Mouse (Mus musculus) left cerebral cortex, adult 2 months (tissue): ENCODE results near the gene Mcrip1. TPM values are rescaled to one million over a fixed set of nuclear protein-coding genes. Genes with fewer than 3 reads are reported as not detected.
A peak's percentile ranks its signal among the peaks of the same experiment; 100 is the strongest.
"Not testable (repeated sequence)": the region's sequence is repeated elsewhere in the genome, so short reads cannot be mapped to it uniquely, and the experiment has no call there.

Source experiments
- DNase-seq, 2 experiments: peaks; one replicate each; pipeline ENCODE4 v3.0.0; 2021 to 2022; ENCODE audit warnings: low spot score in 2 of 2, mixed read lengths in 1 of 2; ENCODE audit errors: extremely low spot score in 1 of 2
- H3K27ac ChIP-seq: fragments of 200-600 bp; 2 replicates; pipeline ENCODE4 v1.8.1; 2022
- H3K4me3 ChIP-seq: fragments of 200-600 bp; 2 replicates; pipeline ENCODE4 v1.8.1; 2022
- CTCF ChIP-seq: fragments of 200-600 bp; IDR thresholded peaks from 2 replicates; pipeline ENCODE4 v1.8.1; 2022; ENCODE audit warnings: antibody characterized with exemption, mild to moderate bottlenecking, moderate library complexity
- intact Hi-C: fragments of 180-260 bp; cut with DNase I; formaldehyde crosslinking; loops from one replicate; pipeline ENCODE4 v1.15.1; 2025
- long read RNA-seq, 2 experiments: library from polyadenylated mRNA; stranded (forward); transcript quantifications; one replicate each; pipeline ENCODE4 v2.0.0; 2021; ENCODE audit warnings: borderline mapping rate in 2 of 2
- total RNA-seq, 2 experiments: library from RNA; stranded (reverse); gene quantifications; 2 replicates each; pipeline ENCODE4 v1.2.3; 2021

The Mcrip1 gene
- total RNA-seq: 10 to 100 TPM; 68.3 to 83.2 TPM
- long read RNA-seq, experiment 1, transcript Mcrip1-201 (5 exons, 1,205 nt): major isoform, 97 of 110 reads
- long read RNA-seq, experiment 1, partial matches to known transcripts: 9 of 110 reads
- long read RNA-seq, experiment 1, other reads (novel, unspliced or antisense): 2 of 110 reads
- long read RNA-seq, experiment 2, transcript Mcrip1-201 (5 exons, 1,205 nt): major isoform, 41 of 52 reads
- long read RNA-seq, experiment 2, partial matches to known transcripts: 3 of 52 reads
- long read RNA-seq, experiment 2, other reads (novel, unspliced or antisense): 6 of 52 reads

DNA sequence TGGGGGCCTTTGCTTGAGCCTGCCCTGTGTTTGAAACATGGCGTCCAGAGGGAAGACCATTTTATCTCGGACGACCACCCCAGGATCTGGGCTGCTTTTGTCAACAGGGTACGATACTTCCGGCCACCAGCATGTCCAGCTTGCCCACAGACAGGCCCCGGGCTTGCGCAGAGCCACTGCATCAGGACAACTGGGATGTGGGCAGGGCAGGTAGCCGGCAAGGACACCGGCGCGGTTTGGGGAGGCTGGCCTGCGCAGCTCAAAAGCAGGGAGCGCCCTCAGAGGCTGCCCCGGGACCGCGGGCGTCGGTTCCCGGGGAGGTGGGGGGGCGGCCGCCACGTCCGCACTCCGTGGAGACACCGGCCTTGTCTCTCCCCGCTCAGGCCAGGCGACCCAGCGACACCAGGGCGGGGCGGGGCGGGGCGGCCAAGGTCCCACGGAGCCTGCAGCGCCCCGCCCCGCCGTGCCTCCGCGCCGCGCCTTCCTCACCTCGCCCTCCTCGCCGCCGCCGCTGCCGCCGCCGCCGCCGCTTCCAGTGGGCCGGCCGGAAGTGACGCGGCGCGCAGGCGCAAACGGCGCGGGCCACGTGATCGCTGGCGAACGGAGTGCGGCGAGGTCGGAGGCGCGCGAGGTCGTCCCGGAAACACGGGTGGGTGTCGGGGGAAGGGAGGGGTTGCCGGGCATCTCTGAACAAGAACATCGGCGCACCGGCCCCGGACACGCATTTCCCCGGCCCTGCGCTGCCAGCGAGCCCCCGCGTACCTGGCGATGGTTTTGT, at the start of gene Mcrip1:
Mcrip1 (minus strand) TSS at position 560 of the 778 bp plus-strand sequence.
- Histone ChIP-seq H3K4me3 (peak within 1 kb of the TSS; percentile 89), H3K27ac (peak within 1 kb of the TSS; percentile 93)
- no peak for TF ChIP-seq CTCF
- DNase-seq: peak; percentile 94 to 95
- intact Hi-C loops: loop anchor here (2.0 kb wide), 1 partner anchor 31 kb away; no protein-coding TSS in a partner anchor

DNA sequence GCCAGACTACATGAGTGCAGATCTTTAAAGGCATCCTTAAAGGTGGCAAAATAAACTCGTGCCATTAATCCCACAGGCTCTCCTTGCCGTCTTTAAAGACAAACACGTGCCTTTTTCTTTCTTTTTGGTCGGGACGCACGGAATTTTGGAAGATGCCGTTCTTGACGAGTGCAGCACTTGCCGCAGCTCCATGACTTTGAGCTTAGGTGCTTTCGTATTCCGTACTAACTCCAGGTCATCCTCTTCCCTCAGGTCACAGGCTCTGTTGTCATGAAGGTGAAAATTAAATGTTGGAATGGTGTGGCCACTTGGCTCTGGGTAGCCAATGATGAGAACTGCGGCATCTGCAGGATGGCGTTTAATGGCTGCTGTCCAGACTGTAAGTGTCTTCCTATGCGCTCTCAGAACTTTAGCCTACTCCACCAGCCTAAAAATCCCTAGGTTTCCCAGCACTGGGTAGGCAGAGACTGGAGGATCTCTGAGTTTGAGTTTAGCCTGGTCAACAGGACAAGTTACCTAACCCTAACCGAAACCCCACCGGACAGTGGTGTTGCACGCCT, 49.5 kb upstream of the Mcrip1 start:
- intact Hi-C loops: no loop called here
- TF ChIP-seq CTCF: no peak
- no peak overlapping the region; the same call in 1 of the 2 replicates for H3K27ac ChIP-seq

DNA sequence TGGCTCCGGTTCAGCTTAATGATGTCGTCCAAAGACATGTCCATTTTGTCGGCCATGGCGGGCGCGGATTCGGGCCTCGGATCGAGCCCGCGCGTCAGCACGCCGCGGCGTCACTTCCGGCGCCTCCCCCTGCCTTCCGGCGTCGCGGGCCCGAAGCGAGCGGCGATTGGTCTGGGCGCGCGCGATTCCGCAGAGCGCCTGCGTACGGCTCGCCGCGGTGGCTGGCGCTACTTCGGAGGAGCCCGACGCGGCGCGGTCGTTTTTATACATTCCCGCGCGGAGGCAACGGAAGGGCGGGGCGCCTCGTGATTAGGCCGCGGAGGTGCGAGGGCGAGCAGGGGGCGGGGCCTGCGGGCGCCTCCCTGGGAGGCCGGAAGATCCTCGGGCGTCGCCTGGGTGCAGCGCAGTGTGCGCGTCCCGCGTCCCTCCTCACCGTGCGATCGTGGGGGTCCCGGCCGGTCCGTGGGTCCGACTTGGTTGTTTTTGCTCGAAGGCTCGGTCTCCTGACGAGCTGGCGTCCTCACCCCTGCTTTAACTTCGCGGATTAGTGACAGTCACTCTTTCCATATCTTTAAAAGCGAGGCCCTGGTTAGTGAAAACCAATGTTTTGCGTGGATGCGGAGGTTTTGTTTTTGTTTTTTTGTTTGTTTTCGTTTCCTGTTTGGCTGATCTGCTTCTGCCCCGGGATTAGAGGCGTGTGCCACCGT, 48.9 kb upstream of the Mcrip1 start, which contains the start of the genes Alyref and Anapc11:
Alyref (minus strand) TSS at position 83 of the 707 bp plus-strand sequence.
Anapc11 (plus strand) TSS at position 139 of the 707 bp plus-strand sequence.
- Histone ChIP-seq H3K27ac (peak within 1 kb of the TSS; percentile 79), H3K4me3 (peak within 1 kb of the TSS; percentile 85)
- peak; percentile 94 to 96 for DNase-seq
- TF ChIP-seq CTCF: no peak; the same call in 1 of the 2 replicates
- intact Hi-C loops: no loop called here

More for the DNA sequence above, 49.5 kb upstream of the Mcrip1 start:
- H3K4me3 ChIP-seq: peak overlapping the region; percentile 85
- no peak for DNase-seq

DNA sequence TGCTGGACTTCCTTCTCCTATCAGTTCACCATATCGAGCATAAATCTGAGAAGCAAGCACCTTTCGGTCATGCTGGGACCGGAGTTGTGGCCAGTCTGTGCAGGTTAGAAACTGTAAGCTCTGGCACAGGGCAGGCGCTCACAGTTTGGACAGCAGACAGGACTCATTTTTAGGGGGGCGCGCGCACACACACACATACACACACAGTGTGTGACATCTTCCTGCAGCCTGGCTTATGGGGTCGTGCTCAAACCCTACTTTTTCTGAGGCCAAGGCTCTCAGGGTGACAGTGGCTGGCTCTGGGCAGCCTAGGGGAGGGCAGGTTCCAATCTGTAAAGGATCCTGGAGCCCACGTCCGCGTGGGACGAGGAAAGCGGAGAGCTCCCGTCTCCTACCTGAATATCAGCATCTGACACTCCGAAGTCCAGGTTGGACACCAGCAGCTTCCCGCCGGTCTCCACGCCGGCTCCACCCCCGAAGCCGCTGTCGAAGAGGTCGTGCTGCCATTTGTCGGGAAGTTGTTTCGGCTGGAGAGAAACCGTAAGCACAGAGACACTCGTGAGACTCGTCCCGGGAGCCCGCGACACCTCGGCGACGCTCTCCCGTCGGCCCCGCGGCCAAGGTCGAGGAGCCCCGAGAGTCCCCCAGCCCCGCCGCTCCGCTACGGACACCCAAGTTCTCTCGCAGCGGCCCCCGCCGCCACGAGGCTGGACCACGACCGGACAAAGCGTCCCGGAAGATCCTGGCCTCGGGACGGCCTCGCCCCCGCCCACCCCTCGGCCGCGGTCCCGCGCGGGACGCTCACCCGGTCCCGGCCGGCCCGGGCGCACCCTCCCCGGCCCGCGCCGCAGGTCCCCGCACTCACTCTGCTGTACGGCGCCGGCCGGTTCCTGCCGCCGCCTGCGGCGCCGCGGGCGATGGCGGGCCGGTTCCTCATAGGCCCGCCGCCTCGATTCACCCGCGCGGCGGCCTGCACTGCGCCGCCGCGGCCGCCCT, 48.0 kb upstream of the Mcrip1 start:
- Histone ChIP-seq H3K4me3 (peak overlapping the region; percentile 85), H3K27ac (no peak overlapping the region)
- DNase-seq: no peak
- TF ChIP-seq CTCF: no peak
- intact Hi-C loops: no loop called here

DNA sequence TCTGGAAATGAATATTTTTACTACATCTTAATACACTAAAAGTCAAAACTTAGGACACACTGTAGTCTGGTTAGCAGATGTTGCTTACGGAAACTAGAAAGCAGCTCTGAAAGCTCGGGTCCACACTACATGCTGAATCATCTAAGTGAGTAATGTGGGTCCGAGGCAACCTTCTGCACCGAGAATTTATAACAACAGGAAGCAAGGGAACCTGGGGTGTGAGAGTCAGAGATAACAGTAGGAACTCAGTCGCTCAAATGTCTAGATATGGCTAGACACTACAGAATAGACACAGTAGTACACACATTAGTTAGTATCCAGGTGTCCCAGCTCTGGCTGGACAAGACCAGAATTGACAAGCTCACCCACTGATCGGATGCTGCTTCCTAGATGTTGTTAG, 39.0 kb upstream of the Mcrip1 start:
- Histone ChIP-seq H3K27ac (no peak overlapping the region), H3K4me3 (no peak overlapping the region)
- no peak for DNase-seq
- no peak for TF ChIP-seq CTCF
- intact Hi-C loops: no loop called here

DNA sequence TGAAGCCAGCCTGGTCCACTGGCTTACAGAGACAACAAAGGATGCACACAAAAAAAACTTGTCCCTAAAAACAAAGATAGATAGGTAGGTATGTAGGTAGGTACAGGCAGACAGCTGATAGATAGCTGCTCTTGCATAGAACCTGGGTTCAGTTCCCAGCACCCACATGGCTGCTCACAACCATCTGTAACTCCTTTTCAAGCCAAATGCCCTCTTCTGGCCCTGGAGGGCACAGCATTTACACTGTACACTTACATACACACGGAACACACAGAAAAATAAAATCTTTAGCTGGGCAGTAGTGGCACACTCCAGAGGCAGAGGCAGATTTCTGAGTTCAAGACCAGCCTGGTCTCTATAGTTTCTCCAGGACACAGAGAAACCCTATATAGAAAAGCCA, 34.4 kb upstream of the Mcrip1 start:
- no peak for TF ChIP-seq CTCF
- Histone ChIP-seq H3K27ac (no peak overlapping the region), H3K4me3 (no peak overlapping the region)
- intact Hi-C loops: no loop called here
- DNase-seq: no peak

DNA sequence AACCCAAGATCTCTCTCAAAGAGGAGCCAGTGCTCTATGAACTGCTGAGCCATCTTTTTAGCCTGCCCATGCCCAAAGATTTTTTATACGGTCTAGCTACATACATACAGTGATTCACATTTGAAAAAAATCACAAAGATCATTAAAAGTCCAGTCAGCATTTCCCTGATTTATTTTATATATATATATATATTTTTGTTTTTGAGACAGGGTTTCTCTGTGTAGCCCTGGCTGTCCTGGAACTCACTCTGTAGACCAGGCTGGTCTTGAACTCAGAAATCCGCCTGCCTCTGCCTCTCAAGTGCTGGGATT, 33.4 kb upstream of the Mcrip1 start:
- H3K27ac ChIP-seq, DNase-seq, H3K4me3 ChIP-seq, intact Hi-C loops: not testable (repeated sequence)

DNA sequence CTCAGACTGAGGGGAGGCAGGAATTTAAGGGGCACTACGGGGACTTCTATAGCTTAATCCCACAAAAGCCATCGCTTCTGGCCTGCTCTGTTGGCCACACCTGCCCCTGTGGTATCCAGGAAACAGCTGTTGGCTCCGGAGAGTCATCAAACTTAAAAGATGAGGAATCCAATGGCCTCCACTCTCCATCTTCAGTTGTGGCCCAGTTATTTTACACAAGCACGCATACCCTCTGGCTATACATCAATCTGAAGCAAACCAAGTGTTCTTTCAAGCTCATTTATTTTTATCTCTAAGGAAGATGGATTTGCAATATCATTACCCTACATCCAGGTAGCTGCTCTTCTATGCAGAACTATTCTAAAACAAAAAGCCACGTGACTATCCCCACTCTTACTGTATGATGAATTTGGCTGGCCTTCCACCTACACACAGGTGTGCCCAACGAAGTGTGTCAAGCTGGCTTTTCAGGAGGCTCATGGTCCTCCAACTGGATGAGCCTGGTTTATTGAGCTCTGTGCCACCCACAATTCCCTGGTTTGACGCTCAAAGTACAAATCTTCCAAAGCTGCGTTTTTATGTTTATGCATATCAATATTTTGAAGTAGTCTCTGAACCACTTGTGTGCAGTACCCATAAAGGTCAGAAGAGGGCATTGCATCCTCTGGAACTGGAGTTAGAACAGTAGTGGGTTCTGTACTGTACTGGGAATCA, 32.9 kb upstream of the Mcrip1 start:
- DNase-seq: no peak
- intact Hi-C loops: no loop called here

DNA sequence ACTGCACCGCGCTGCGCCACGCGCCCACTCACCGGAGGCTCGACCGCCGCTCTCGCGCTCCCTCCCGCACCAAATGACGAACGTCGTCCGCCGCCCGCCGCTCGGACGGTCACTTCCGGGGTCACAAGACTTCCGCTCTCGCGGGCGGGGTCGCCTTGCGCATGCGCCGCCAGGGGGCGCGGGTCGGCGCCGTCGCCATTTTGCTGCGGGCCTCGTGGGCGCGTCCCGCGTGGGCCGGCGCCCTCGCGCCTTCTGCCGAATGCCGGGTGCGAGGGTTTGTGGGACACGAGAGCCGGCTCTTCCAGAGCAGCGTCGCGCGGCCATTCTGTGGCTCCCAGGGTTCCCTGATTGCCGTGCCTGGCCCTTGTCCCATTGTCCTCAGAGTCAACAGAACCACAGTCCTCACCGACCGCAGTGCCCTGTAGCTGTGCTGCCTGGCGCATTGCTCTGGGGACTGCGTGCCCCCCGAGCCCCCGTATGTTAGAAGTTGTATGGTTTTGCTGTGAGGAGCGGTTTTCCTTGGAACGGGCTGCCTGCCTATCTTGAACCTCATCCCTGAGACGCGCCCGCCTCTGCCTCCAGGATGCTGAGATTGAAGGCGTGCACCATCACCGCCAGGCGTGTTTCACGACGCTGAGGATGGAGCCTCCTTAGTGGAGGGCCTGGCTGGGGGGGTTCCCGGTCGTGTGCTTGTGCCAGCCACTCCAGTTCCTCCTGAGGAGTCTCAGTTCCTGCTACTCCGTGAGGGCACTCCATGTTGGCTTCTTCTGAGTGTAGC, 32.2 kb upstream of the Mcrip1 start, which contains the start of gene Arhgdia:
Arhgdia (minus strand) TSS at position 135 of the 778 bp plus-strand sequence.
- TF ChIP-seq CTCF: peak; percentile 66
- peak within 1 kb of the TSS; percentile 67 for H3K4me3 ChIP-seq
- peak within 1 kb of the TSS; percentile 96 for H3K27ac ChIP-seq
- intact Hi-C loops: loop anchor here (2.0 kb wide), 1 partner anchor 65 kb away; no protein-coding TSS in a partner anchor
- DNase-seq: peak; percentile 91 to 93

More for the DNA sequence above, 32.9 kb upstream of the Mcrip1 start:
- peak; percentile 56 for TF ChIP-seq CTCF
- Histone ChIP-seq H3K27ac (peak overlapping the region; percentile 96), H3K4me3 (peak overlapping the region; percentile 67)
